Mouse (Mus musculus) kidney, postnatal 25 days (tissue): ENCODE measurements at regions not wholly inside any gene's neighbourhood (a gene's known extent, or its start where the extent isn't known, plus 50 kb on each side); places are given as distances from the start of the nearest gene placed in this dataset.

Experiments
- DNase-seq, 2 experiments: peaks; one replicate each; pipeline ENCODE4 v3.0.0; 2021; ENCODE audit warnings: mixed read lengths in 2 of 2

DNA sequence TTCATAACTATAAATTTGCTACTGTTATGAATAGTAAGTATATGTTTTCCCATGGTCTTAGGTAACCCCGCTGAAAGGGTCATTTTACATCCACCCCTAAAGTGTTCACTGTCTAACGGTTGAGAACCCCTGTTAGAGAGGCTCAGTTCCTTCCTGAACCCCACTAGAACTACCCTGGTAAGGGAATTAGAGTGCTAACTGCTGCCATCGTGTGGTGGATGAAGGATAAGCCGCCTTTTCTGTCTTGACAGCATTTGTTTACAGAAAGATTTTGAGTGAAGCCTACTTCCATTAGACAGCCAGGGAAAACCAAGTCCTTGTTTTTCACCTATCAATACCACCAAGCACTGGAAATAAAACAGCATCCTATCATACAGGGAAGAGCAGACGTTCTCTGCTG lies 90.3 kb upstream of the Tbx22 start:
- DNase-seq = peak in 1 of 2 experiments; percentile 2
